8 mouse cellular contexts compared by ENCODE assay signal in the genomic region with DNA sequence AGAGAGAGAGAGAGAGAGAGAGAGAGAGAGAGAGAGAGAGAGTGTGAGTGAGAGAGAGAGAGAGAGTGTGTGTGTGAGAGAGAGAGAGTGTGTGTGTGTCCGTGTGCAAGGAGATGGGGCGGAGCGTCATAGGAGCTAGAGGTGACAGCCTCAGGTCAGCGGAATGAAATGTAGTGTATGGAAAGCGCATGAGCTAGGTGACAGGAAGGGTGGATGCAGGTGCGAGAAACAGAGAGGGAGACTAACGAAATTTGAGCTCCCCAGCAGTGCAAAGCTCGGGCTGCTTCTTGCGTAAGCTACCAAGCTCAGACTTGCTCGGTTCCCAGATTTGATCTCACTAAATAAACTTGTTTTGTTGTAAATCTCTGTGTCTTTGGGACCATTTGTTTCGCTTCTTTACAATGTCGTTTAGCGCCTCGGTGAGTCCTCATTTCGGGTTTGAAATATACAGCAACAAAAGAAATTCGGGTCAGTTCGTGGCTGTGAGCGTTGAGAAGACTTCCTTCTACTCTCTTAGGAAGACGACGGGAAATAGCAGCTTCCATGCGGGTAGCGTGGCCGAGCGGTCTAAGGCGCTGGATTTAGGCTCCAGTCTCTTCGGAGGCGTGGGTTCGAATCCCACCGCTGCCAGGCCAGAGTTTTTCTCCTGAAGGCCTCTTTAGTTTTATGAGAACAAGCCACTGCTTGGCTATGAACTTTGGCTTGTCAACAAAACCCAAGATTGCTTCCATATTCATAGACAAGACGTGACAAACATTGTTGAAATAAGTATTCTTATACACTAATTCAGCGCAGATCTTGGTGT. TPM values are rescaled to one million over a fixed set of nuclear protein-coding genes. Genes with fewer than 3 reads are reported as not detected.
DNase-seq lines count a peak whose midpoint lies in the region; ATAC-seq and TF ChIP-seq lines count a peak whose summit lies in the region.

No protein-coding gene starts in this region.

- peaks cover 54% of the 10 kb centered on the region for H3K27me3 ChIP-seq in E14TG2a.4 (ENCODE audit: insufficient read depth, low read length)
- H3K27me3 ChIP-seq in forebrain, embryonic 13.5 days, result peaks cover 24% of the 10 kb centered on the region
- peaks cover 69% of the 10 kb centered on the region for H3K27me3 ChIP-seq in liver, embryonic 15.5 days
- peaks cover 15% of the 10 kb centered on the region for H3K27me3 ChIP-seq in neural tube, embryonic 11.5 days (ENCODE audit: control insufficient read depth, insufficient read depth, low read length)
- H3K27me3 ChIP-seq in stomach, embryonic 16.5 days (ENCODE audit: control insufficient read depth, insufficient read depth, low read length), result no peaks in the 10 kb centered on the region

- intact Hi-C loops in heart, postnatal 10 days (cut with DNase I), result loop anchor here (1.0 to 2.0 kb wide), 3 partner anchors 35 to 84 kb away; partner anchors contain the start of gene Vamp2

- peak; percentile 73 for ATAC-seq in forebrain, embryonic 13.5 days
- ATAC-seq in liver, embryonic 15.5 days (ENCODE audit: insufficient read depth), result peak; percentile 69
- ATAC-seq in neural tube, embryonic 11.5 days (ENCODE audit: insufficient read depth, low FRiP score, low TSS enrichment), result peak; percentile 67
- ATAC-seq in stomach, embryonic 16.5 days (ENCODE audit: insufficient read depth, low FRiP score), result peak; percentile 67

- DNase-seq in c-Kit-positive CD71-positive TER-119-negative erythroid progenitor cells, embryonic 14.5 days (ENCODE audit: low read depth), result peak; percentile 91
- peak; percentile 92 to 94 for DNase-seq in heart, postnatal 10 days
- DNase-seq in kidney, postnatal 4 days, result peak; percentile 90 to 93
- peak; percentile 95 for DNase-seq in neural tube, embryonic 11.5 days (ENCODE audit: low spot score)

- WGBS in forebrain, embryonic 13.5 days, result under 1% methylated on average over 31 of the region's 31 CpGs
- under 1% methylated on average over 31 of the region's 31 CpGs for WGBS in liver, embryonic 15.5 days (ENCODE audit: insufficient replicate concordance)
- WGBS in neural tube, embryonic 11.5 days, result under 1% methylated on average over 31 of the region's 31 CpGs
- under 1% methylated on average over 31 of the region's 31 CpGs for WGBS in stomach, embryonic 16.5 days

- no peaks in the 10 kb centered on the region for H3K36me3 ChIP-seq in E14TG2a.4 (ENCODE audit: insufficient read depth, low read length)
- no peaks in the 10 kb centered on the region for H3K36me3 ChIP-seq in forebrain, embryonic 13.5 days (ENCODE audit: poor library complexity, severe bottlenecking)
- H3K36me3 ChIP-seq in liver, embryonic 15.5 days (replicated peaks), result no peaks in the 10 kb centered on the region
- H3K36me3 ChIP-seq in neural tube, embryonic 11.5 days (ENCODE audit: control insufficient read depth, insufficient read depth, low read length), result no peaks in the 10 kb centered on the region
- no peaks in the 10 kb centered on the region for H3K36me3 ChIP-seq in stomach, embryonic 16.5 days (ENCODE audit: control insufficient read depth, insufficient read depth, low read length)

- H3K27ac ChIP-seq in forebrain, embryonic 13.5 days, result peak overlapping the region; percentile 65
- peak overlapping the region; percentile 79 for H3K27ac ChIP-seq in liver, embryonic 15.5 days (replicated peaks)
- H3K27ac ChIP-seq in neural tube, embryonic 11.5 days (ENCODE audit: low read depth, low read length), result no peak overlapping the region
- H3K27ac ChIP-seq in stomach, embryonic 16.5 days (ENCODE audit: low read length), result peak overlapping the region; percentile 88

- H3K4me1 ChIP-seq in E14TG2a.4 (replicated peaks; ENCODE audit: low read depth, low read length), result peaks cover 52% of the 10 kb centered on the region
- peaks cover 47% of the 10 kb centered on the region for H3K4me1 ChIP-seq in forebrain, embryonic 13.5 days
- peaks cover 68% of the 10 kb centered on the region for H3K4me1 ChIP-seq in liver, embryonic 15.5 days (replicated peaks)
- peaks cover 21% of the 10 kb centered on the region for H3K4me1 ChIP-seq in neural tube, embryonic 11.5 days (ENCODE audit: control insufficient read depth, insufficient read depth, low read length)
- peaks cover 26% of the 10 kb centered on the region for H3K4me1 ChIP-seq in stomach, embryonic 16.5 days (ENCODE audit: control insufficient read depth, insufficient read depth, low read length)

- H3K9ac ChIP-seq in forebrain, embryonic 13.5 days, result peak overlapping the region; percentile 66
- peak overlapping the region; percentile 61 for H3K9ac ChIP-seq in liver, embryonic 15.5 days
- H3K9ac ChIP-seq in neural tube, embryonic 11.5 days (ENCODE audit: low read length), result peak overlapping the region; percentile 41; the same call in 1 of the 2 replicates
- H3K9ac ChIP-seq in stomach, embryonic 16.5 days (ENCODE audit: low read length), result peak overlapping the region; percentile 85

- TF ChIP-seq CTCF in E14TG2a.4 (conservative IDR thresholded peaks at IDR 0.05; ENCODE audit: low read length), result no peak

- no peaks in the 10 kb centered on the region for H3K9me3 ChIP-seq in E14TG2a.4 (ENCODE audit: low read length)
- no peaks in the 10 kb centered on the region for H3K9me3 ChIP-seq in forebrain, embryonic 13.5 days (replicated peaks)
- no peaks in the 10 kb centered on the region for H3K9me3 ChIP-seq in liver, embryonic 15.5 days (replicated peaks)
- H3K9me3 ChIP-seq in neural tube, embryonic 11.5 days (ENCODE audit: control insufficient read depth, low read length), result no peaks in the 10 kb centered on the region
- no peaks in the 10 kb centered on the region for H3K9me3 ChIP-seq in stomach, embryonic 16.5 days (replicated peaks; ENCODE audit: control insufficient read depth, low read length)

- H3K4me2 ChIP-seq in forebrain, embryonic 13.5 days, result peak overlapping the region; percentile 71
- peak overlapping the region; percentile 98 for H3K4me2 ChIP-seq in liver, embryonic 15.5 days
- peak overlapping the region; percentile 90 for H3K4me2 ChIP-seq in neural tube, embryonic 11.5 days (ENCODE audit: low read depth)
- H3K4me2 ChIP-seq in stomach, embryonic 16.5 days (ENCODE audit: low read depth, low read length), result peak overlapping the region; percentile 95

- H3K4me3 ChIP-seq in E14TG2a.4 (replicated peaks; ENCODE audit: low read length), result peak overlapping the region; percentile 95
- H3K4me3 ChIP-seq in forebrain, embryonic 13.5 days, result peak overlapping the region; percentile 75
- peak overlapping the region; percentile 70 for H3K4me3 ChIP-seq in liver, embryonic 15.5 days (replicated peaks)
- H3K4me3 ChIP-seq in neural tube, embryonic 11.5 days (ENCODE audit: low read depth, low read length), result peak overlapping the region; percentile 69
- peak overlapping the region; percentile 57 for H3K4me3 ChIP-seq in stomach, embryonic 16.5 days (replicated peaks; ENCODE audit: low read length)

RNA-seq across cellular contexts. Expression of gene 9130213A22Rik, which starts 1.5 kb away (rescaled TPM):
- polyA plus RNA-seq in forebrain, embryonic 13.5 days (2015; fragmentation: Nextera tagmentation; extraction: Ambion mirVana), result 0.21 and 0.34 TPM in 2 replicates
- total RNA-seq in heart, postnatal 10 days (2021), result under 1 TPM; 0.42 to 0.60 TPM
- 0.07 TPM in 1 of 2 replicates, not detected in the other for polyA plus RNA-seq in liver, embryonic 15.5 days (2015; fragmentation: Nextera tagmentation; extraction: Ambion mirVana)
- 0.24 TPM in 1 of 2 replicates, not detected in the other for polyA plus RNA-seq in neural tube, embryonic 11.5 days (2014; fragmentation: Nextera tagmentation; extraction: Ambion mirVana)
- polyA plus RNA-seq in stomach, embryonic 16.5 days (2015; fragmentation: Nextera tagmentation; extraction: Ambion mirVana), result 0.27 and 0.61 TPM in 2 replicates

RNA-seq across cellular contexts. Expression of gene Aloxe3, which starts 1.8 kb away (rescaled TPM):
- 1.5 TPM in 1 of 2 replicates, not detected in the other for polyA plus RNA-seq in forebrain, embryonic 13.5 days (2015; fragmentation: Nextera tagmentation; extraction: Ambion mirVana)
- not detected for total RNA-seq in heart, postnatal 10 days (2021)
- polyA plus RNA-seq in liver, embryonic 15.5 days (2015; fragmentation: Nextera tagmentation; extraction: Ambion mirVana), result 0.13 TPM in 1 of 2 replicates, not detected in the other
- polyA plus RNA-seq in neural tube, embryonic 11.5 days (2014; fragmentation: Nextera tagmentation; extraction: Ambion mirVana), result 0.08 and 0.66 TPM in 2 replicates
- 2.0 and 5.4 TPM in 2 replicates for polyA plus RNA-seq in stomach, embryonic 16.5 days (2015; fragmentation: Nextera tagmentation; extraction: Ambion mirVana)

RNA-seq across cellular contexts. Expression of gene Hes7, which starts 3.7 kb away (rescaled TPM):
- 0.12 and 0.21 TPM in 2 replicates for polyA plus RNA-seq in forebrain, embryonic 13.5 days (2015; fragmentation: Nextera tagmentation; extraction: Ambion mirVana)
- under 1 TPM; 0.17 to 0.34 TPM for total RNA-seq in heart, postnatal 10 days (2021)
- polyA plus RNA-seq in liver, embryonic 15.5 days (2015; fragmentation: Nextera tagmentation; extraction: Ambion mirVana), result 0.12 and 0.18 TPM in 2 replicates
- 0.33 TPM in 1 of 2 replicates, not detected in the other for polyA plus RNA-seq in neural tube, embryonic 11.5 days (2014; fragmentation: Nextera tagmentation; extraction: Ambion mirVana)
- 0.40 and 0.69 TPM in 2 replicates for polyA plus RNA-seq in stomach, embryonic 16.5 days (2015; fragmentation: Nextera tagmentation; extraction: Ambion mirVana)

RNA-seq across cellular contexts. Expression of gene Per1, which starts 28.9 kb away (rescaled TPM):
- polyA plus RNA-seq in forebrain, embryonic 13.5 days (2015; fragmentation: Nextera tagmentation; extraction: Ambion mirVana), result 6.0 and 6.4 TPM in 2 replicates
- total RNA-seq in heart, postnatal 10 days (2021), result 100 to 1,000 TPM in 1 of 2 experiments, 10 to 100 TPM in 1; 61.4 to 101 TPM
- polyA plus RNA-seq in liver, embryonic 15.5 days (2015; fragmentation: Nextera tagmentation; extraction: Ambion mirVana), result 6.4 and 7.6 TPM in 2 replicates
- polyA plus RNA-seq in neural tube, embryonic 11.5 days (2014; fragmentation: Nextera tagmentation; extraction: Ambion mirVana), result 10.7 and 10.9 TPM in 2 replicates
- polyA plus RNA-seq in stomach, embryonic 16.5 days (2015; fragmentation: Nextera tagmentation; extraction: Ambion mirVana), result 21.8 and 22.3 TPM in 2 replicates

RNA-seq across cellular contexts. Expression of gene Alox12b, which starts 32.9 kb away (rescaled TPM):
- not detected in 2 replicates for polyA plus RNA-seq in forebrain, embryonic 13.5 days (2015; fragmentation: Nextera tagmentation; extraction: Ambion mirVana)
- not detected for total RNA-seq in heart, postnatal 10 days (2021)
- not detected in 2 replicates for polyA plus RNA-seq in liver, embryonic 15.5 days (2015; fragmentation: Nextera tagmentation; extraction: Ambion mirVana)
- polyA plus RNA-seq in neural tube, embryonic 11.5 days (2014; fragmentation: Nextera tagmentation; extraction: Ambion mirVana), result not detected in 2 replicates
- polyA plus RNA-seq in stomach, embryonic 16.5 days (2015; fragmentation: Nextera tagmentation; extraction: Ambion mirVana), result 42.2 and 90.0 TPM in 2 replicates
